8 mouse cellular contexts compared by ENCODE assay signal in genomic region chr8:109607650-109608049, GRCm38 (mm10). TPM values are rescaled to one million over a fixed set of nuclear protein-coding genes. Genes with fewer than 3 reads are reported as not detected.
DNase-seq lines count a peak whose midpoint lies in the region; ATAC-seq lines count a peak whose summit lies in the region.

No protein-coding gene starts in this region.

- no peaks in the 10 kb centered on the region for H3K9me3 ChIP-seq in kidney, embryonic 15.5 days (replicated peaks)
- no peaks in the 10 kb centered on the region for H3K9me3 ChIP-seq in forebrain, embryonic 12.5 days
- no peaks in the 10 kb centered on the region for H3K9me3 ChIP-seq in liver, embryonic 16.5 days (replicated peaks; ENCODE audit: control insufficient read depth, low read length)

- no peak for DNase-seq in kidney, postnatal 14 days
- DNase-seq in Muller cell, postnatal 12 days (ENCODE audit: inconsistent ontology term), result peak; percentile 7
- no peak for DNase-seq in adrenal gland, adult 8-10 months
- no peak for DNase-seq in thymus, postnatal 4 days

- peak overlapping the region; percentile 99 for H3K27ac ChIP-seq in kidney, embryonic 15.5 days
- no peak overlapping the region; the same call in 1 of the 2 replicates for H3K27ac ChIP-seq in forebrain, embryonic 12.5 days
- H3K27ac ChIP-seq in liver, embryonic 16.5 days (ENCODE audit: low read length), result no peak overlapping the region; the same call in 1 of the 2 replicates

- WGBS in kidney, embryonic 15.5 days, result 7% methylated on average over 12 of the region's 12 CpGs
- WGBS in forebrain, embryonic 12.5 days, result 17% methylated on average over 12 of the region's 12 CpGs
- 3% methylated on average over 12 of the region's 12 CpGs for WGBS in liver, embryonic 16.5 days (ENCODE audit: insufficient replicate concordance)

- H3K4me1 ChIP-seq in kidney, embryonic 15.5 days, result peaks cover 13% of the 10 kb centered on the region
- peaks cover 11% of the 10 kb centered on the region for H3K4me1 ChIP-seq in forebrain, embryonic 12.5 days
- peaks cover 11% of the 10 kb centered on the region for H3K4me1 ChIP-seq in liver, embryonic 16.5 days (ENCODE audit: control insufficient read depth, low read depth, low read length)

- H3K27me3 ChIP-seq in kidney, embryonic 15.5 days, result no peaks in the 10 kb centered on the region
- H3K27me3 ChIP-seq in forebrain, embryonic 12.5 days, result 0 out of 2 replicates have a peak, but pooled peaks cover 4% of the 10 kb centered on the region
- H3K27me3 ChIP-seq in liver, embryonic 16.5 days (ENCODE audit: control insufficient read depth, insufficient read depth, low read depth, low read length), result no peaks in the 10 kb centered on the region

- peak overlapping the region; percentile 88 for H3K4me2 ChIP-seq in kidney, embryonic 15.5 days
- H3K4me2 ChIP-seq in forebrain, embryonic 12.5 days, result peak overlapping the region; percentile 70
- H3K4me2 ChIP-seq in liver, embryonic 16.5 days (ENCODE audit: low read depth, low read length), result peak overlapping the region; percentile 74

- peak overlapping the region; percentile 71 for H3K4me3 ChIP-seq in kidney, embryonic 15.5 days (replicated peaks)
- peak overlapping the region; percentile 61 for H3K4me3 ChIP-seq in forebrain, embryonic 12.5 days (replicated peaks)
- peak overlapping the region; percentile 78 for H3K4me3 ChIP-seq in liver, embryonic 16.5 days (ENCODE audit: low read depth, low read length)

- peaks cover 26% of the 10 kb centered on the region for H3K36me3 ChIP-seq in kidney, embryonic 15.5 days
- H3K36me3 ChIP-seq in forebrain, embryonic 12.5 days (replicated peaks), result peaks cover 28% of the 10 kb centered on the region
- no peaks in the 10 kb centered on the region for H3K36me3 ChIP-seq in liver, embryonic 16.5 days (ENCODE audit: control insufficient read depth, insufficient read depth)

- H3K9ac ChIP-seq in kidney, embryonic 15.5 days, result peak overlapping the region; percentile 73
- peak overlapping the region; percentile 72 for H3K9ac ChIP-seq in forebrain, embryonic 12.5 days
- H3K9ac ChIP-seq in liver, embryonic 16.5 days (ENCODE audit: low read depth, low read length), result peak overlapping the region; percentile 77

- ATAC-seq in kidney, embryonic 15.5 days (replicated peaks; ENCODE audit: low FRiP score), result no peak
- no peak for ATAC-seq in forebrain, embryonic 12.5 days (ENCODE audit: low FRiP score)
- ATAC-seq in liver, embryonic 16.5 days (ENCODE audit: low read depth), result no peak
- no peak for ATAC-seq in inflammation-experienced regulatory T-cells, adult 6 months

RNA-seq across cellular contexts. Expression of gene Dhodh, which starts 0.8 kb away (rescaled TPM):
- polyA plus RNA-seq in kidney, embryonic 15.5 days (2015; fragmentation: Nextera tagmentation; extraction: Ambion mirVana), result 42.0 and 50.2 TPM in 2 replicates
- polyA plus RNA-seq in forebrain, embryonic 12.5 days (2016; fragmentation: Nextera tagmentation; extraction: Ambion mirVana), result 38.7 and 39.6 TPM in 2 replicates
- 16.0 and 16.4 TPM in 2 replicates for polyA plus RNA-seq in liver, embryonic 16.5 days (2015; fragmentation: Nextera tagmentation; extraction: Ambion mirVana)
- polyA plus RNA-seq in inflammation-experienced regulatory T-cells, adult 6 months (2017; shearing (Covaris generic)), result 10 to 100 TPM; 21.3 to 40.7 (median 40.2) TPM
- 10 to 100 TPM; 21.3 to 36.2 (median 25.7) TPM for total RNA-seq in adrenal gland, adult 8-10 months (2022)

RNA-seq across cellular contexts. Expression of gene Pkd1l3, which starts 6.7 kb away (rescaled TPM):
- polyA plus RNA-seq in kidney, embryonic 15.5 days (2015; fragmentation: Nextera tagmentation; extraction: Ambion mirVana), result 0.09 and 0.14 TPM in 2 replicates
- 0.05 and 0.22 TPM in 2 replicates for polyA plus RNA-seq in forebrain, embryonic 12.5 days (2016; fragmentation: Nextera tagmentation; extraction: Ambion mirVana)
- polyA plus RNA-seq in liver, embryonic 16.5 days (2015; fragmentation: Nextera tagmentation; extraction: Ambion mirVana), result 0.37 and 0.48 TPM in 2 replicates
- 1 to 10 TPM in 2 of 3 experiments, under 1 TPM in 1; 0.75 to 2.5 (median 1.6) TPM for polyA plus RNA-seq in inflammation-experienced regulatory T-cells, adult 6 months (2017; shearing (Covaris generic))
- total RNA-seq in adrenal gland, adult 8-10 months (2022), result under 1 TPM in 3 of 4 experiments, not detected in 1; 0.03 to 0.17 (median 0.06) TPM

RNA-seq across cellular contexts. Expression of gene Hp, which starts 28.7 kb away (rescaled TPM):
- 5.7 and 6.0 TPM in 2 replicates for polyA plus RNA-seq in kidney, embryonic 15.5 days (2015; fragmentation: Nextera tagmentation; extraction: Ambion mirVana)
- polyA plus RNA-seq in forebrain, embryonic 12.5 days (2016; fragmentation: Nextera tagmentation; extraction: Ambion mirVana), result 0.15 TPM in 1 of 2 replicates, not detected in the other
- polyA plus RNA-seq in liver, embryonic 16.5 days (2015; fragmentation: Nextera tagmentation; extraction: Ambion mirVana), result 199 and 246 TPM in 2 replicates
- 1 to 10 TPM in 1 of 3 experiments, under 1 TPM in 1, not detected in 1; 0.40 to 1.3 TPM for polyA plus RNA-seq in inflammation-experienced regulatory T-cells, adult 6 months (2017; shearing (Covaris generic))
- total RNA-seq in adrenal gland, adult 8-10 months (2022), result 100 to 1,000 TPM in 1 of 4 experiments, 10 to 100 TPM in 3; 66.0 to 260 (median 87.5) TPM

RNA-seq across cellular contexts. Expression of gene Txnl4b, which starts 42.0 kb away (rescaled TPM):
- 25.4 and 26.7 TPM in 2 replicates for polyA plus RNA-seq in kidney, embryonic 15.5 days (2015; fragmentation: Nextera tagmentation; extraction: Ambion mirVana)
- polyA plus RNA-seq in forebrain, embryonic 12.5 days (2016; fragmentation: Nextera tagmentation; extraction: Ambion mirVana), result 21.7 and 23.4 TPM in 2 replicates
- polyA plus RNA-seq in liver, embryonic 16.5 days (2015; fragmentation: Nextera tagmentation; extraction: Ambion mirVana), result 10.3 TPM in 2 replicates
- 10 to 100 TPM; 15.1 to 24.2 (median 15.5) TPM for polyA plus RNA-seq in inflammation-experienced regulatory T-cells, adult 6 months (2017; shearing (Covaris generic))
- total RNA-seq in adrenal gland, adult 8-10 months (2022), result 10 to 100 TPM; 10.3 to 12.7 (median 11.9) TPM

RNA-seq across cellular contexts. Expression of gene Dhx38, which starts 42.0 kb away (rescaled TPM):
- 24.0 and 25.7 TPM in 2 replicates for polyA plus RNA-seq in kidney, embryonic 15.5 days (2015; fragmentation: Nextera tagmentation; extraction: Ambion mirVana)
- 32.7 and 35.9 TPM in 2 replicates for polyA plus RNA-seq in forebrain, embryonic 12.5 days (2016; fragmentation: Nextera tagmentation; extraction: Ambion mirVana)
- 10.4 and 10.5 TPM in 2 replicates for polyA plus RNA-seq in liver, embryonic 16.5 days (2015; fragmentation: Nextera tagmentation; extraction: Ambion mirVana)
- 10 to 100 TPM; 12.1 to 13.6 (median 13.0) TPM for polyA plus RNA-seq in inflammation-experienced regulatory T-cells, adult 6 months (2017; shearing (Covaris generic))
- 10 to 100 TPM; 22.3 to 28.5 (median 25.2) TPM for total RNA-seq in adrenal gland, adult 8-10 months (2022)

Comparison
In these comparisons a context has a peak if more than half of its experiments do, and no peak if none do; other contexts are left out.
1. RNA of gene Hp, which starts 28.7 kb away (polyA plus RNA-seq): 199 to 246 TPM in liver, embryonic 16.5 days; 5.7 to 6.0 TPM in kidney, embryonic 15.5 days, 0.40 to 1.3 TPM in inflammation-experienced regulatory T-cells, adult 6 months and 0.15 TPM in forebrain, embryonic 12.5 days; every median in the first group is over 10 times any median in the second.
2. Peak in every context shown above with its lines, with median percentiles within 50 percentile points of each other: H3K4me2 ChIP-seq, H3K4me3 ChIP-seq and H3K9ac ChIP-seq.